Mouse (Mus musculus) liver, postnatal 0 days (tissue): ENCODE results near the gene Acaa1a.

Experiments
- CTCF ChIP-seq: sonication (generic); IDR thresholded peaks from 2 replicates; pipeline ENCODE4 v1.5.1; 2016; ENCODE audit warnings: antibody characterized with exemption, low read depth
- EP300 ChIP-seq: IDR thresholded peaks from 2 replicates; pipeline ENCODE4 v1.6.1; 2016; ENCODE audit warnings: antibody characterized with exemption, low read depth, mild to moderate bottlenecking

DNA sequence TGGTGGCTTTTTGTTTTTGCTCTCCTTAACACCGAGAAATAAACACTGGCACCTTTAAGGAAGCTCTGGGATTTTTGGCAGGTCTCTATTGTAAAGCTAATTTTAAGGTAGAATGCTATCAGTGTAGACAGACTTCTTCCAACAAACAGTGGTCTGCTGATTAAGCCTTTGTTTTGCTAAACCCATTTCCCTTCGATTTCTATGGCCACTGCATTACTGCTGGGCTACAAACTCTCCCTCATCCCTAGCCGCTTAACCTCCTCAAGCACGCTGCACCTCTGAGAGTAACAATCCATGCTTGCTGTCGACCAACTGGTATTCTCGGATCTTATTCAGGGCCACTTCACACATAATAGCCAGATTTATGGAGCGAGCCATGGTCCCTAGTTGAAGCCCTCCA is 18.5 kb upstream of the Acaa1a start:
- TF ChIP-seq CTCF, result no peak
- TF ChIP-seq EP300, result no peak
